Mouse (Mus musculus) frontal cortex, adult (tissue): ENCODE measurements around the gene Slc35c1.

ENCODE experiments used
- ATAC-seq: cut with Nextera tagmentation; 2 replicates; pipeline ENCODE4 v1.9.2; 2017; ENCODE audit warnings: mild to moderate bottlenecking, moderate library complexity, mixed read lengths; ENCODE audit not compliant: low TSS enrichment

The Slc35c1 gene

DNA sequence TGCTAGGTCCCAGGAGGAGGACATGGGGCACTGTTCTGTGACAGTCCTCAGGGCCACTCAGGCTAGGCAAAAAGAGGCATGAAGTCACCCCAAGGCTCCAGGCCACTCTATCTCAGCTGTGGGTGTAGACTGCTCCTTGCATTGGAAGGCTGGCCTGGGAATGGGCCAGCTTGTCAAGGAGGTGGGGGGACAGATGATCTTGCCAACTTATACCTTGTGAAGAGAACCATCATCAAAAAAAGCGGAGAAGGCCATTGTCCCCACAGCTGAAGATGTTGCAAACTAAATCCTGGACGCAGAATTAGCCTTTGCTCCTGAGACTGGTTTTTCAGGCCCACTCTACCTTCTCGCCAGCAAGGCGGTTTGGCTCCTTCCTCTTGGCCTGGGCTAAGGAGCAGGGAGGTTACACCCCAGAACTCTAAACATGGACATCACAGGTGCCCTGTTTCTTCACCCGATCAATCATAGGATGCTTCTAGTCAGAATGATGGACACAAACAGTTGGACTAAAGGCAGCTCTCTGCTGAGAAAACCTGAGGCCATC is 56.5 kb downstream of the Slc35c1 start:
- ATAC-seq, result no peak
